Mouse (Mus musculus) heart, embryonic 14.5 days (tissue): ENCODE measurements at regions not wholly inside any gene's neighbourhood (a gene's known extent, or its start where the extent isn't known, plus 50 kb on each side); places are given as distances from the start of the nearest gene placed in this dataset.

Experiments
- ATAC-seq: fragments of 200-750 bp; cut with Nextera tagmentation; 2 replicates; pipeline ENCODE4 v1.8.0; 2017; ENCODE audit warnings: low read depth, moderate TSS enrichment; ENCODE audit not compliant: insufficient number of reproducible peaks, insufficient read depth, low FRiP score
- H3K27ac ChIP-seq, 2 experiments: fragments of 200-500 bp in 1 of 2; fragments of 300-500 bp in 1 of 2; sonication (generic) in 1 of 2; replicated peaks in 1 of 2; 2 replicates each; pipeline ENCODE4 v1.5.1; 2012 to 2014; ENCODE audit warnings: low read depth in 2 of 2, low read length in 2 of 2, control low read depth in 1 of 2, mild to moderate bottlenecking in 1 of 2, mixed read lengths in 1 of 2; ENCODE audit not compliant: control insufficient read depth in 1 of 2, insufficient read depth in 1 of 2
- H3K27me3 ChIP-seq: fragments of 300-500 bp; sonication (generic); 2 replicates; pipeline ENCODE4 v1.6.1; 2014; ENCODE audit warnings: mild to moderate bottlenecking, low read length, control low read depth; ENCODE audit not compliant: control insufficient read depth, insufficient read depth
- H3K36me3 ChIP-seq: fragments of 300-500 bp; sonication (generic); 2 replicates; pipeline ENCODE4 v1.6.1; 2014; ENCODE audit warnings: mild to moderate bottlenecking, control low read depth, low read length, mixed read lengths; ENCODE audit not compliant: control insufficient read depth, insufficient read depth
- H3K4me1 ChIP-seq, 2 experiments: fragments of 200-500 bp in 1 of 2; fragments of 300-500 bp in 1 of 2; sonication (generic) in 1 of 2; 2 replicates each; pipeline ENCODE4 v1.6.1; 2012 to 2014; ENCODE audit warnings: low read length in 2 of 2, control low read depth in 1 of 2, mixed read lengths in 1 of 2; ENCODE audit not compliant: control insufficient read depth in 2 of 2, insufficient read depth in 2 of 2
- H3K4me2 ChIP-seq: fragments of 300-500 bp; sonication (generic); 2 replicates; pipeline ENCODE4 v1.6.1; 2014; ENCODE audit warnings: mild to moderate bottlenecking, low read length
- H3K4me3 ChIP-seq, 2 experiments: fragments of 200-500 bp in 1 of 2; fragments of 300-500 bp in 1 of 2; sonication (generic) in 1 of 2; 2 replicates each; pipeline ENCODE4 v1.5.1; 2012 to 2014; ENCODE audit warnings: low read length in 2 of 2, mild to moderate bottlenecking in 2 of 2, control low read depth in 1 of 2, low read depth in 1 of 2, moderate library complexity in 1 of 2; ENCODE audit not compliant: control insufficient read depth in 1 of 2, insufficient read depth in 1 of 2
- H3K9ac ChIP-seq: fragments of 300-500 bp; sonication (generic); 2 replicates; pipeline ENCODE4 v1.6.1; 2014; ENCODE audit warnings: mild to moderate bottlenecking, low read length
- H3K9me3 ChIP-seq: fragments of 300-500 bp; sonication (generic); 2 replicates; pipeline ENCODE4 v1.6.1; 2016; ENCODE audit warnings: low read length, control low read depth; ENCODE audit not compliant: control insufficient read depth
- WGBS: fragments of 180-500 bp; shearing (Covaris S2); extraction: QIAGEN DNeasy Blood & Tissue Kit; methylation state at CpG from one replicate; pipeline ENCODE4 v1.1.7; 2014; 5-methylcytosine and 5-hydroxymethylcytosine counted together

GRCm38 (mm10) chr7:68428946-68429345 lies 155.3 kb downstream of the Fam169b start:
- Histone ChIP-seq H3K9ac (no peak overlapping the region), H3K4me1 (no peaks in the 10 kb centered on the region), H3K36me3 (no peaks in the 10 kb centered on the region), H3K27ac (no peak overlapping the region), H3K4me2 (no peak overlapping the region), H3K27me3 (no peaks in the 10 kb centered on the region), H3K9me3 (no peaks in the 10 kb centered on the region), H3K4me3 (no peak overlapping the region)
- WGBS = 51% methylated on average over 4 of the region's 4 CpGs
- no peak for ATAC-seq

DNA sequence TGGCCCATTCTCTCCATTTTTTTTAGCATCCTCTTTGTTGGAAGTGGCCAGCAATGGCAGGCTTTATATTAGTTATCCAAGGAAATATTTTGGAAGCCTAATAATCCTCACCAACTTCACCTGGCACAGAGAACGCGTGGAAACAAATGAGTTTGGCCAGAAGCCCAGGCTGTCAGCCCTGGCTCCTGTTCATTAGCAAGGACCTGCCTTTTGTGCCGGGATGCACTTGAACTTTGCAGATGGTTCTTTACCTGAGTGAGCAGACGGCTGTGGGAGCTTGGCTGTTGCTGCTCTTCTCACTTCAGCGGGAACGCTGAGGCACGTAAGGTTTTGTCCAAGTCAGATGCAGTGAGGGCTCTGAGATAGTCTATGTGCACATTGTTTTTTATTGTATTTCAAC lies 142.3 kb downstream of the Fam169b start:
- H3K36me3 ChIP-seq = no peaks in the 10 kb centered on the region
- H3K4me2 ChIP-seq = no peak overlapping the region
- ATAC-seq = no peak
- H3K4me3 ChIP-seq = no peak overlapping the region
- H3K27me3 ChIP-seq = no peaks in the 10 kb centered on the region
- H3K9me3 ChIP-seq = no peaks in the 10 kb centered on the region
- 50% methylated on average over 7 of the region's 7 CpGs for WGBS
- H3K27ac ChIP-seq = no peak overlapping the region
- peaks cover 0 to 3% of the 10 kb centered on the region in 2 experiments; a peak in 1 of 4 replicates for H3K4me1 ChIP-seq
- H3K9ac ChIP-seq = no peak overlapping the region

GRCm38 (mm10) chr7:68412786-68413185 lies 139.1 kb downstream of the Fam169b start:
- no peak overlapping the region for H3K4me2 ChIP-seq
- H3K9ac ChIP-seq = no peak overlapping the region
- no peak overlapping the region for H3K27ac ChIP-seq
- peaks cover 0 to 3% of the 10 kb centered on the region in 2 experiments; a peak in 2 of 4 replicates for H3K4me1 ChIP-seq
- 38% methylated on average over 1 of the region's 1 CpGs for WGBS
- H3K27me3 ChIP-seq = no peaks in the 10 kb centered on the region
- no peaks in the 10 kb centered on the region for H3K9me3 ChIP-seq
- ATAC-seq = no peak
- no peaks in the 10 kb centered on the region for H3K36me3 ChIP-seq
- H3K4me3 ChIP-seq = no peak overlapping the region
